Mouse (Mus musculus) gastrocnemius, postnatal 36 days (tissue): Measurements from ENCODE around the gene Rpn1. TPM values are rescaled to one million over a fixed set of nuclear protein-coding genes. Genes with fewer than 3 reads are reported as not detected.
A peak's percentile ranks its signal among the peaks of the same experiment; 100 is the strongest.

Source experiments
- DNase-seq, 2 experiments: peaks; one replicate each; pipeline ENCODE4 v3.0.0; 2022
- intact Hi-C: fragments of 180-260 bp; cut with DNase I; formaldehyde crosslinking; loops from one replicate; pipeline ENCODE4 v1.15.1; 2025
- long read RNA-seq, 2 experiments: library from polyadenylated mRNA; stranded (forward); transcript quantifications; one replicate each; pipeline ENCODE4 v2.0.0; 2021
- total RNA-seq, 2 experiments: library from RNA; stranded (reverse); gene quantifications; 2 replicates each; pipeline ENCODE4 v1.2.3; 2021

The Rpn1 gene
- 10 to 100 TPM; 65.2 to 80.5 TPM for total RNA-seq
- long read RNA-seq, experiment 1, transcript Rpn1-201 (10 exons, 3,633 nt) = major isoform, 59 of 75 reads
- long read RNA-seq, experiment 1, partial matches to known transcripts = 5 of 75 reads
- long read RNA-seq, experiment 1, other reads (novel, unspliced or antisense) = 10 of 75 reads
- long read RNA-seq, experiment 2, transcript Rpn1-201 (10 exons, 3,633 nt) = major isoform, 59 of 68 reads
- long read RNA-seq, experiment 2, partial matches to known transcripts = 4 of 68 reads
- long read RNA-seq, experiment 2, other reads (novel, unspliced or antisense) = 3 of 68 reads

DNA sequence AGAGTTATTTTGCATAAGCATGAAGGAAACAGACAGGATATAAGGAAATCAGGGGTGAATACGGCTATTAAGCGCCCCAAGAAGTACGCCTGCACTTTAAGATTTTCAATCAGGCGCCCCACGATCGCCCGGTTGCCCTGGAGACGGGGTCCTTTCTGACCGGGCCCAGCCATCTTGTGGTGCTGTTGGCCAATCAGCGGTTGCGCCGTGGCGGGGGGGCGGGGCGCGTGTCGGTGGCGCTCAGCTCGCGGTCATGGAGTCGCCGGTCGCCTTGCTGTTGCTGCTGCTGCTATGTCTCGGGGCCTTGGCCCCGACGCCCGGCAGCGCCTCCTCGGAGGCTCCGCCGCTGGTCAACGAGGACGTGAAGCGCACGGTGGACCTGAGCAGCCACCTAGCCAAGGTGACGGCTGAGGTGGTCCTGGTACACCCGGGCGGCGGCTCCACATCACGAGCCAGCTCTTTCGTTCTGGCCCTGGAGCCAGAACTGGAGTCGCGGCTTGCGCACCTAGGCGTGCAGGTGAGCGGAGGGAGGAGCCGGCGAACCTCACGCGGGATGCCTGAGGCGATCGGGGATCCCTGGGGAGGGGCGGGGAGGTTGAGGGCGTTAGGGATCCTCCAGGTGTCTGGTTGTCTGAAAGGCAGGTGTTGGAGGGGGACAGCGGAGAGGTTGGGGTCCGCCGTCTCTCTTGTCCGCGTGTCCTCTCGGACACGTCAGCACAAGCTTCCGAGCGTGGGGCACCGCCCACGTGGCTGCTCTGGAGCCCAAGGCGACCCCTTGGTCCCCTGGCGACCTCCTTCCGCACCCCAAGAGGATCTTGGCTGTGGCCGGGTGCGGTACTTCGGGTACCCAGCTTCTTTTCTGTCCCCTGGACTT is at the start of gene Rpn1:
Gene Rpn1, plus strand, starts transcription at position 205 of the 874 bp plus-strand sequence.
- intact Hi-C loops = no loop called here
- DNase-seq = peak; percentile 97 to 98

DNA sequence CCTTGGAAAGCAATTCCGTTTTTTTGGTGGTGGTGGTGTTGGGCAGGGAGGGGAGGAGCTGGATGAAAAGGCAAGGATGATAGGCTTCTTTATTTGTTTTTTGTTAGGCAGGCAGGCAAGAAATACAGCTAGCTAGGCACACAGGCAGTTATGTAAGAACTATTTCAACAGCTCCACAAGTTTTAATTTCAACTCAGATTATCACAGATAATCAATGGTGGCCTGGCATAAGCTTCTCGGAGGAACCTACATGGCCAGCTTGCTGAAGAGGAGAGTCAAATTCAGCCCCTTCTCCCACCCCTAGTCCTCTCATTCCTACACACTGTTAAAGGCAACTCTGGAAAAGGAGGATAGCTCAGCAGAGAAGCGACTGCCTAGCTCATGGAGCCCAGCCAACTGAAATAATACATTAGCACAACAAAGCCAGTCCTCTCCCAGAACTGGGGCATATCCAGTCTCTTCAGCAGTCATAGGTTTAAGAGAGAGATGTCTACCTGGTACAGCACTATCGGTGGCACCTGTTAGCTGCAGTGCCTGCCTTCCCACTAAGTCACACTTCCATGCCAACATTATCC is 46.7 kb upstream of the Rpn1 start:
- intact Hi-C loops = no loop called here
- no peak for DNase-seq

DNA sequence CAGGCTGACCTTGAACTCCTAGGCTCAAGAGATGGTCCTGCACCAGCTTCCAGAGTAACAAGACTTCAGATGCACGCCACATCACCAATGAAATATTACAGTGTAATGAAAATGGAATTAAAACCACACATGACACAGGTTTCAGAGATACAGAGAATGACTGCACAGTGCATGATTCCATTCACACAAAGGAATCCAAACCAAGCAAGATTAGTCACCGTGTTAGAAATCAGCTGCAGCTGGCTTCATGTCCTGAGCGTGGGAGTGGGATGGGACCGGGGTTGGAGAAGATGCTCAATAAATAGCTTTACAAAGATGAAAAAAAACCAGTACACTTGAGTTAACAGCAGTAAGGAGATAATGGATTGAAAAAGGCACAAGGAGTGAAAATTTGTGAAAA is 44.9 kb upstream of the Rpn1 start:
- intact Hi-C loops = no loop called here
- DNase-seq = no peak

DNA sequence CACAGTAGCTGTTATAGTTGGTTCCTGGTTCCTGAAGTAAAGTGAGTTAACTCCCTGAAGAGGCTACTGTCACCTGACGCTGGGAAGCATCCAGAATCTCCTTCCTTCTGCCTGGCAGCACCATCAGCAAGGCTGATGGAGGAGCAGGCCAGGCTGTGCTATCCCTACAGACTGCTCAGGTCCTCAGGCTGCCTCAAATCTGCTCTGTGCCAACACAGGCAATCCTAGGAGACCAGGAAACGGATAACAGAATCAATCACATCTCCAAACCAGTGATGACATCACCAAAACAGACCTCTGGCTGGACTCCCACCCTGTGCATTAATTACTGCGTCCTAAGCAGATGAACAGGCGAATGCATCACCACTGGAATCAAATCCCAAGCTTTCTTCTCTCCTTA is 43.1 kb upstream of the Rpn1 start:
- peak; percentile 40 to 41 for DNase-seq
- intact Hi-C loops = no loop called here

DNA sequence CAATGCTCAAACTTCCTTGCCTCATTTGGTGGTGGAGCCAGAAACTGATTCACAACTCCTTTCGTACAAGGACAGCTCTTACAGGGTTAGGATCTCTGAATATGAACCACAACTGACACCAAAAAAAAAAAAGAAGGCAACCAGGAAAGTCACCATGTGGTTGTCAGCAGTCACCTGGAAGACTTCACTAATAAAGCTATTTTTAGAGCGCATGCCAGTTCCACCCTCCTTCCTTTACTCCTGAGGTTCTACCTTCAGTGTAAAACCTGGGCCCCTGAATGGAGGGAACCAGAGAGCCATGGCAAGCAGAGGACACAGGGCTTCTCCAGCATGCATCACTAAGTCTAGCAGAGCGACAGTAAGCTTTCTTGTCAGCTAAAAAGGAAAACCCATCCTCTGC is 41.9 kb upstream of the Rpn1 start:
- intact Hi-C loops = no loop called here
- peak in 1 of 2 experiments; percentile 7 for DNase-seq

DNA sequence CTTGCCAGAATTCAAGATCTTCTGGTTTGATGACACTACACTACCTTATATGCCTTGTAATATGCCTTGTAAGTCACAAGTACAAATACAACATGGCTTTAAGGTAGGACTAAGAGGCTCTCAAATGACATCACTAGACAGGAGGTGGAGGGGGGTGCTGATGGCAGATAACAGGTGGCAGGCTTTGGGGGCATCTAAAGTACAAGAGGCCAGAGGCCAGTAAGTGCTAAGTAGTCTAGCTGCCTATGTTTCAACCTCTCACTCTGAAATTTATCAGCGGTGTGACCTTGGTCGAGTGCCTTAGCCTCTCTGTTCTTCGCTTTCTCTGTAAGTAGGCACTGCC is 40.1 kb upstream of the Rpn1 start:
- intact Hi-C loops = no loop called here
- no peak for DNase-seq

DNA sequence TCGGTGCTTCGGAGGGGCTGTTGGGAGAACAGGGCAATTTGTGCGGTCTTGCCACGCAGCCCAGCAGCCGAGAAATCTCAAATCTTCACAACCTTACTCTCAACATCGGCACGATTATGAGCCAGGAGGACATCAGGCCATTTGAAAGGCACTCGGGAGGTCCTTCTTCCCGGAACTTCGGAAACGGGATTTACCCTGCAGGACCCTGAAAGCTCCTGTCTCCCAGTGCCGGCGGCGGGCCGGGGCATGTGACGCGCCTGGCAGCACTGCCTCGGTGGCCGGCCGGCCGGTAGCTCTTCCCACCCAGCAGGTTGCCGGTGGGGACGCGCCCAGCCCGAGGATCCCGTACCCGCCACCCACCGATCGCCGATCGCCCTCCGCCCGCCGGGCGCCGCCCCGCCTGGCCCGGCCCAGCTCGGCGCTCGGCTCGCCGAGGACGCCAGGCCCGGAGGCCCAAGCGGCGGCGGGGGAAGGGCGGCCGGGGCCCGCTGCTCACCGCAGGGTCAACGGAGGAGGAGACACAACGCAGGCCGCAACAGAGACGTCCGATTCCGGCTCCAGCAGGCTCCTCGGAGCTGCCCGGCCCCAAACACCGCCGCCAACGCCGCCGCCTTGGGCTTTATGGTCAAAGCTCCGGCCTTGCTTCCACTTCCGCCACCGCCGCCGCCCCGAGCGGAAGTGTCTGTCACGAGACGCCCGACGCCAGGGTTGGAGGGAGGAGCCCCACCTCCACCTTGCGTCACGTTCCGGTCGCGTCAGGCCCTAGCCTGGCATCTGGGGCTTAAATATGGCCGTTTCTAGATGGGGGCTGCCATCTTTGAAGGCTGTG is 39.5 kb upstream of the Rpn1 start, which contains the start of gene Rab7:
Gene Rab7, minus strand, starts transcription at position 694 of the 829 bp plus-strand sequence.
- intact Hi-C loops = no loop called here
- DNase-seq = peak; percentile 90 to 95

DNA sequence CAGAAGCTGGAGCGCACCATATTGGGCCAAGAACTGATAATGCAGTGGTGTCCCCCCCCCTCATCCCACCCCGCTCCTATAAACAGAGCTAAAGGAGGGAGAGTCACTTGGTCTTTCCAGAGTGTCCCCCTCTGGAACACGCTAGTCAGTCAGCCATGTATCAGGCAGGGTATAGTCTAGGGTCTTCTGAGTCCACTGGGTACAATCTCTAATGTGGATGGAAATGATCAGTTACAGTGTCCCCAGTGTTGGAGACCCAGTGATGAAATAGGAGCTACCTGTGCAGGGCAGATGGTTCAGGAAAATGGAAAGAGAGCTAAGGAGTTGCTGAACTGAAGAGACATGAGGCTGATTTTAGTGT is 38.9 kb upstream of the Rpn1 start:
- intact Hi-C loops = no loop called here

DNA sequence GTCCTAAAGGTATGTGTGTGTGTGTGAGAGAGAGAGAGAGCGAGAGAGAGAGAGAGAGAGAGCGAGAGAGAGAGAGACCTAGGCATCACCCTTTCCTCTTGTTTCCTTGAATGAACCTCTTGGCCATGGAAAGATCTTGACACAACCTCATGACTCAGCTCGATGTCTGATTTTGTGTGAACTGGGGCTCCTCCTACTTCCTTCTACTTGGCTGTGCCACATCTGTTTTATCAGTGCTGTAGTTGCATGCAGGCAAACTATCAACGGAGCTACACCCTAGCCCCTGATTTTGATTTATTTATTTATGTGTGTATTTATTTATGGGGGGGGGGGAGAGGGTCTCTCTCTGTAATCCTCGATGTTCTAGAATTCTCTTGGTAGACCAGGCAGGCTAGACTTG is 36.4 kb upstream of the Rpn1 start:
- no peak for DNase-seq
- intact Hi-C loops = no loop called here

More for the DNA sequence above, 38.9 kb upstream of the Rpn1 start:
- no peak for DNase-seq

DNA sequence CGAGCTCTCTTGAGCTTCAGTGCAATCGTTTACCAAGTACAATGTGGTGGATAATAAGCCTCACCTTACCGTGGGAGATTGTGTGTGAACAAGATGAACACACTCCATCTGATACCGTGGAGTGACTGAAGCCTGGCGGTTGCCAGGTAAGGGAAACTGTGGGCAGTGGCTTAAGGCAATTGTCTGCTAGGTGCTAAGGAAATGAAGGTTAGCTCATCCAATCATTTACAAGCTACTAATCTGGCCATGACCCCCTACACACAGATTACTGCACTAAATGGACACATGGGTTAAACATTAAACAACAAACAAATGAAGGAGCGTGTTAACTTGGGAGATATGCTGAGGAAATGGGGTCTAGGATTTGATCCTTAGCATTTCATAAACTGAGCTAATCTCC is 35.3 kb upstream of the Rpn1 start:
- intact Hi-C loops = no loop called here
- DNase-seq = no peak

DNA sequence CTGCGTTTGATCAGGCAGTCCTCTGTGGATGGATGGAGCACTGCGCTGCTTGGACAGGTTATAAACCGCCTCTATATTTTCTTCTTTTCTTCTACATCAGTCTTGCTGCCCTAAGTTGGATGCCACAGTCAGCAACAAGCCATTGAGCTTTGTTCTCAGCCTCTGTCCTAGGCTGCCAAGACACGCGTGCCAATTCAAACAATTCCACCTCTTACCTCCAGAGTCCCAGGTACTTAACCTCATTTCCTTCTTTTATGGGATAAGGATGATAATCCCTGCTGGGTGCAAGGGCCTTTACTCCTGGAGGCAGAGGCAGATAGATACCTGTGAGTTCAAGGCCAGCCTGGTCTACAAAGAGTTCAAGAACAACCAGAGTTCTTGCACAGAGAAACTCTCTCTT is 33.1 kb upstream of the Rpn1 start:
- intact Hi-C loops = no loop called here
- DNase-seq = no peak

DNA sequence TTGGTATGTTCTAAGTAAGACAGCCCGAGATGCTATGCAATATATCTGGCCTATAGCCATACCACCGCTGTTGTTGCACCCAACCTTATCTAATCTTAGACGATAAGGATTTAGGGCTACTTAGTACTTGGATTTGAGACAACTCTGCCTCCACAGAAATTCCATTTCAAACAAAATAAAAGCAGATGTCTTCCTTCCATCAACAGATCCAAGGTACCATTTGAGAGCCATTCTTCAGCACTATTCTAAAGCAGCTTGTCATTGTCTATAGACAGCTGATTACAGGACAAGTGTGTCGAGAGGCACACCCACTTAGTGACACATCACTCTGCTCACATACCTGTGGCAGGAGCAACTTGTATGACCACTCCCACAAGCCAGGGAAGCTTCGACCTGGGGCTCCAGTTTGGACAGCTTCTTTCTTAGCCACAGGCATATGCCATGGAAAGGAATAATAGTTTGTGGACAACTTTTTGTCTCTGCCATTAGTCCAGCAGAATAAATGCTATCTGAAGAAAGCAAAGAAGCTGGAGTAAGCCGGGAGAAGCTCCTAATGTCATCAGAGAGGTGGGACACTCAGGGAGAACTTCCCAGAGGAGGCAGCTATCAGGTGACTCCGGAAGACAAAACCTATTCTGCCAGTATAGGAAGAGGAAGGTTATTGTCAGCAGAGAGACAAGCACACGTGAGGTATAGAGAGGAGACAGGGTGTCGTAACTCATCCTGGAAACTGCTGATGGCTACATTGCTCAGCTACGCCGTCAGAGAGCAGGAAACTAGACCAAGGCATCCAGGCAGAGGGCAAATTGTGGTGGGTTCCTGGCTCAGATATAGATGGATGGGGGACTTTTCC is 30.8 kb upstream of the Rpn1 start:
- DNase-seq = no peak
- intact Hi-C loops = no loop called here

DNA sequence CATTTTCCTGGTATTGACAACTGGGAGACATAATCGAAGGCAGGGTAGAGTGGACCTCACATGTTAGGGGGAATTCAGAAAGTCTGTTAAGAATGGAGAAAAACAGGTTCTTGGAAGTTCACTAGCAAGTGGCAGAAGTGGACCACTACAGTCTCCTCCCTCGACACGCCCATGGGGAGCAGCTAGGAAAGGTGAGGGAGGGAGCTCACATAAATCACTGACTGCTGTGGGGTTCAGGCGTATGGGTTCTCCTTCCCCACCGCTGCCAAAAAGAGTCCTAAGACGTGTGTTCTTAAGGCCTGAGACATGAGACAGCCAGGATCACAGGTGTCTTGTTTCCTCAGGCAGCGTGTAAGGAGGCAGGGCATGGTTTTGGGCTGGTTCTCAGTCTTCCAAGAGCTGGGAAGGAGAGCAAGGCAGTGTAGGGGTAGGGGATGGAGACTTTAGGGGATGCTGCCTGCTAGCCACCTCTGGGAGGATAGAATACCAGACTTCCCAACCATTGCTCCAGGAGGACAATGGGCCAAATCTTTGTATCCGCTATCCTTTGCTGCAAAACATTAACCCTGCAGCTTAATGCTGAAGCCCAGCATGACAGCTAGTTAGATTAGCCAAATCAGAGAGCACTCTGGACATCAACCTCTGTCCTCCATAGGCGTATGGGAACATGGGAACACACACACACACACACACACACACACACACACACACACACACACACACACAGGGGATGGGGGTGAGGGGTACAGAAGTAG is 30.0 kb upstream of the Rpn1 start:
- DNase-seq = no peak
- intact Hi-C loops = no loop called here

DNA sequence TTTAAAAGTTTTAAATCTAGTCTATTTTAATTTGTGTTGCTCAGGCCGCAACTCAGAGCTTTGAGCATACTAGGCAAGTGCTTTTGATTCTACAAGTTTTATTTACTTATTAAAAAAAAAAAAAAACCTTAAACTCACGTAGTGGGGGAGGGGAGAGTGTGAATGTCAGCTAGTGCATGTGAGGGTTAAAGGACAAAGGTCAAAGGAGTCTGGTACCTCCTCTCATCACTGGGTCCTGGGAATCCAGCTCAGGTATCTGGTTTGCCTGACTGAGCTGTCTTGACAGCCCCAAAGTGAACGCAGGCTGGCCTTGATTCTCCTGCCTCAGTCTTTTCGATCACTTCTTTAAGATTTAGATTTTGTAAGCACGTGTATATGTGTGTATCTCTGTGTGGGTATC is 28.6 kb upstream of the Rpn1 start:
- DNase-seq = no peak
- intact Hi-C loops = no loop called here

DNA sequence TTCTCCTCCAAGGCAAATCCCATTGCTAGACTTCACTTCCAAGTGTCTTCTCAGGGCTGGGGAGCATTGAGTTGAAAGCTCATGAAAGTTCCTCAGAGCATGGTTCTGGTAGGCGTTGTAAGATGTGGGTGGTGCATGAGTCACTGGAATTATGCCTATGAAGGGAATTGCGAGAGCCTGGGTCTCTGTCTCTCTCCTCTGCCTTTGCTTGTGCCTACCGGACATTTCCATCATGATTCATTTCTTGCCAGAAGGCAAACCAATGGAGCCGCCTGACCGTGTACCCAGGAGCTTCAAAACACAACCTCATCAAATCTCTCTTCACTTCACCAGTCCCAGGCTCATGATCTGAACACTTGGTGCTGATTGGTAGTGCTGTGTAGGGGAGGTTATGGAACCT is 27.4 kb upstream of the Rpn1 start:
- DNase-seq = no peak
- intact Hi-C loops = no loop called here

DNA sequence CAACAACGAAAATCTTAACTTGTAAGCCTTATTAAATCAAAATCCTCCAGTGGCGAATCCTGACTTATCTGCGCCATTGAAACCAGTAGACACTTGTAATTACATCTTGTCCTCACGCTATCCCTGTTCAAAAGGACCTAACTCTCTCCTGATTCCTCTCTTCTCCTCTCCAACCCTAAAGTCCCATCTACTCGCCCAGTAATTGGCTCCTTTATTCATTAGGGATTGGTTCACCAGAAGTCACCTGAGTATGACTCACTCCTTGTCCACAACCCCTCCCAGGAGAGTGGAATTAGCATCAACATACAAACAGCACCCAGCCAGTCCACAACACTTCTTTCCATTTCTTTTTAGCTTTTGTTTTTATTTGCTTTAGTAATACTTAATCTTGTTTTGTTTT is 24.4 kb upstream of the Rpn1 start:
- DNase-seq = no peak
- intact Hi-C loops = no loop called here

DNA sequence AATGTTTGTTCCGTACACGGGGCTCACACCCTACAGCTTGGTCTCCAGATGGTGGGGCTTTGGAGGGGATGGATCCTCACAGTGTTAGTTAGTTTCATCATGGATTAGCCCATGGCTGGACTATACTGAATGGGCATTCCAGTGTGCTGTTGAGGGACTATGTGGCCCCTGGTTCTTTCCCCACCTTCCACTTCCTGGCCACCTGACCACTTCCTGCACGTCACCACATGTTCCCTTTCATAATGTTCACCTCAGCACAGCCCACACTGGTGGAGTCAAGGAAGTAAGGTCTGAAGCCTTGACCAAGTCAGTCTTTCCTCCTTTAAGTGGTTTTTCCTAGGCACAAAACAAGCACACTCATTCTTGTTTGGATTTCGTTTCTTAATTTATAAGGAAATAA is 23.7 kb upstream of the Rpn1 start:
- DNase-seq = no peak
- intact Hi-C loops = no loop called here

DNA sequence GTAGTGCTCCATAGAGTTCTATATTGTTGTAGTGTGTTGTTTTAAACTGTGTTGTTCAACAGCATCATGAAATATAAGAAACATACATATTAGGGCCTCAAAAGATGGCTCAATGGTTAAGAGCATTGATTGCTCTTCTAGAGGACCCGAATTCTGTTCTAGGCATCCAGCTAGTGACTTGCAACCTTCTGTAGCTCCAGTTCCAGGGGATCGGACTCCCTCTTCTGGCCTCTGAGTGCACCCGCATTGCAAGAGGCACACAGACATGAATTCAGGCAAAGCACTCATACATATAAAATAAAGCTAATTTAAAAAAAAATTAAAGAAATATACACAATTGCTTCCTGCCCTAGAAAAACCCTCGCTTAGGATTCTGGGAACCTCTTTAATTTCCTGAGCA is 22.9 kb upstream of the Rpn1 start:
- no peak for DNase-seq
- intact Hi-C loops = no loop called here

DNA sequence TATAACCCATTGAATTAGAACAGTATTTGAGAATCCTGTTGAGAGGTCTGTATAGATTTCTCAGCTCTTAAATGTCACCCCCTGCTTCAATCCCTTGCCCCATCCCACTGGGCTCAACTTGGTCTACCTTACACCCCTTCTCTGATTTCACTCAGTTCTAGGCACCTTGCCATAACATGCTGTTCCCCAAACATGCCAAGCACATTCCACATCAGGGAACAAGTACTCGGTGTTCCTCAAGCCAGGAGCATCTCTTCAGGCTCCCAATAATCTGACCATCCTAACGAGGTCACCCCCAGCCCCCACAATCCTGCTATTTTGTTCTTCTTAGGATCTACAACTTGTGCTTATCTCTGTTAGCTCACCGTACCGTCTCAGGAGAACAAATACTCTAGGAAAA is 21.9 kb upstream of the Rpn1 start:
- peak in 1 of 2 experiments; percentile 35 for DNase-seq
- intact Hi-C loops = no loop called here
